Mouse (Mus musculus): ENCODE measurements around the gene Zswim8. TPM values are rescaled to one million over a fixed set of nuclear protein-coding genes. Genes with fewer than 3 reads are reported as not detected.

Zswim8 gene
- total and polyA plus RNA-seq, 3 experiments: 16.5 to 35.5 TPM; not detected in 1

- TF ChIP-seq NRF1 (IDR thresholded peaks at IDR 0.05; ENCODE audit: insufficient read depth, low read depth, low read length, poor library complexity, severe bottlenecking): 0 out of 2 replicates have a peak, but pooled peaks have one; percentile 6
- TF ChIP-seq MXI1 (IDR thresholded peaks at IDR 0.05; ENCODE audit: low read depth, low read length): no peak
- peak; percentile 72 to 95 for TF ChIP-seq POLR2A (IDR thresholded peaks at IDR 0.05; ENCODE audit: control insufficient read depth in 1 of 2, insufficient read depth in 1 of 2, low read depth in 1 of 2, low read length in 2 of 2, poor library complexity in 1 of 2)
- no peak for TF ChIP-seq USF2 (IDR thresholded peaks at IDR 0.05; ENCODE audit: borderline replicate concordance in 1 of 2, insufficient read depth in 1 of 2, low read depth in 1 of 2, low read length in 2 of 2)
- TF ChIP-seq GABPA (IDR thresholded peaks at IDR 0.05; ENCODE audit: low read depth, low read length): no peak
- peak; percentile 50; the same call in 1 of the 2 replicates for TF ChIP-seq HCFC1 (IDR thresholded peaks at IDR 0.05; ENCODE audit: low read depth, low read length)
- TF ChIP-seq JUND (IDR thresholded peaks at IDR 0.05; ENCODE audit: low read depth, low read length): no peak
- no peak for TF ChIP-seq BHLHE40 (IDR thresholded peaks at IDR 0.05; ENCODE audit: borderline replicate concordance, low read depth, low read length)
- peak; percentile 98 for TF ChIP-seq CHD1 (IDR thresholded peaks at IDR 0.05; ENCODE audit: low read depth, low read length)
- TF ChIP-seq UBTF (IDR thresholded peaks at IDR 0.05; ENCODE audit: borderline replicate concordance, insufficient read depth, low read depth, low read length): no peak; the same call in 1 of the 2 replicates
- no peak for TF ChIP-seq MAFK (IDR thresholded peaks at IDR 0.05; ENCODE audit: borderline replicate concordance, low read depth, low read length)
- peak; percentile 51; the same call in 1 of the 2 replicates for TF ChIP-seq POLR2AphosphoS2 (IDR thresholded peaks at IDR 0.05; ENCODE audit: low read length)
- no peak for TF ChIP-seq CTCF (IDR thresholded peaks at IDR 0.05 in 2 of 3, conservative IDR thresholded peaks at IDR 0.05 in 1 of 3; ENCODE audit: control insufficient read depth in 1 of 3, insufficient read depth in 1 of 3, low read depth in 2 of 3, low read length in 3 of 3, poor library complexity in 1 of 3, severe bottlenecking in 1 of 3)
- TF ChIP-seq MYB (IDR thresholded peaks at IDR 0.05; ENCODE audit: low read depth, low read length): no peak
- TF ChIP-seq ZC3H11A (IDR thresholded peaks at IDR 0.05; ENCODE audit: low read depth, low read length): no peak
- no peak for TF ChIP-seq SMC3 (IDR thresholded peaks at IDR 0.05; ENCODE audit: low read depth, low read length)
- no peak for TF ChIP-seq ZNF384 (IDR thresholded peaks at IDR 0.05; ENCODE audit: low read depth, low read length)
- peak; percentile 91 for TF ChIP-seq ZMIZ1 (IDR thresholded peaks at IDR 0.05; ENCODE audit: low read depth, low read length)
- no peak for TF ChIP-seq EP300 (IDR thresholded peaks at IDR 0.05; ENCODE audit: low read depth in 1 of 2, low read length in 2 of 2)
Observed at GRCm38 (mm10) chr14:20733952-20734774, 26.8 kb downstream of the Zswim8 start, which contains the start of gene Ndst2 (continued).

GRCm38 (mm10) chr14:20735052-20735451, 27.7 kb downstream of the Zswim8 start:
- H3K36me3 ChIP-seq (ENCODE audit: control insufficient read depth in 1 of 2, insufficient read depth in 2 of 2, low read length in 2 of 2): peaks cover 11 to 38% of the 10 kb centered on the region in 2 experiments
- no peaks in the 10 kb centered on the region for H3K27me3 ChIP-seq (ENCODE audit: control insufficient read depth in 1 of 2, insufficient read depth in 2 of 2, low read length in 2 of 2)
- peaks cover 17% of the 10 kb centered on the region for H3K79me2 ChIP-seq (ENCODE audit: control insufficient read depth, insufficient read depth, low read length, poor library complexity)
- no peak overlapping the region for H3K4me3 ChIP-seq (ENCODE audit: control insufficient read depth in 1 of 2, insufficient read depth in 1 of 2, low read depth in 2 of 2, low read length in 2 of 2)
- peak overlapping the region; percentile 18; the same call in 1 of the 2 replicates for H3K9ac ChIP-seq (ENCODE audit: control insufficient read depth, low read depth, low read length, poor library complexity, severe bottlenecking)
- no peaks in the 10 kb centered on the region for H3K9me3 ChIP-seq (replicated peaks; ENCODE audit: insufficient read depth, low read length)
- peak overlapping the region; percentile 66 for H3K27ac ChIP-seq (ENCODE audit: control insufficient read depth, low read depth, low read length)
- DNase-seq (ENCODE audit: low read depth, low spot score): no peak
- peaks cover 28 to 45% of the 10 kb centered on the region in 2 experiments for H3K4me1 ChIP-seq (ENCODE audit: control insufficient read depth in 1 of 2, insufficient read depth in 2 of 2, low read length in 2 of 2)
- TF ChIP-seq NRF1 (IDR thresholded peaks at IDR 0.05; ENCODE audit: insufficient read depth, low read depth, low read length, poor library complexity, severe bottlenecking) (no peak), TAL1 (IDR thresholded peaks at IDR 0.05; ENCODE audit: low read length) (no peak), ZC3H11A (IDR thresholded peaks at IDR 0.05; ENCODE audit: low read depth, low read length) (no peak), MAX (IDR thresholded peaks at IDR 0.05; ENCODE audit: low read length) (no peak), USF1 (IDR thresholded peaks at IDR 0.05; ENCODE audit: low read depth, low read length) (no peak), CHD2 (IDR thresholded peaks at IDR 0.05; ENCODE audit: low read length) (no peak), GATA1 (IDR thresholded peaks at IDR 0.05; ENCODE audit: low read depth, low read length) (no peak), UBTF (IDR thresholded peaks at IDR 0.05; ENCODE audit: borderline replicate concordance, insufficient read depth, low read depth, low read length) (no peak), MEF2A (IDR thresholded peaks at IDR 0.05; ENCODE audit: extremely low read depth, insufficient replicate concordance, low read depth, low read length, poor library complexity, severe bottlenecking) (no peak), MYC (IDR thresholded peaks at IDR 0.05; ENCODE audit: low read depth, low read length) (no peak), KAT2A (conservative IDR thresholded peaks at IDR 0.05; ENCODE audit: low read depth, low read length) (no peak), MXI1 (IDR thresholded peaks at IDR 0.05; ENCODE audit: low read depth, low read length) (no peak), HCFC1 (IDR thresholded peaks at IDR 0.05; ENCODE audit: low read depth, low read length) (no peak), BHLHE40 (IDR thresholded peaks at IDR 0.05; ENCODE audit: borderline replicate concordance, low read depth, low read length) (no peak), E2F4 (IDR thresholded peaks at IDR 0.05; ENCODE audit: borderline replicate concordance, low read depth, low read length) (no peak), CTCF (IDR thresholded peaks at IDR 0.05 in 2 of 3, conservative IDR thresholded peaks at IDR 0.05 in 1 of 3; ENCODE audit: control insufficient read depth in 1 of 3, insufficient read depth in 1 of 3, low read depth in 2 of 3, low read length in 3 of 3, poor library complexity in 1 of 3, severe bottlenecking in 1 of 3) (no peak), TBP (IDR thresholded peaks at IDR 0.05; ENCODE audit: low read depth, low read length) (no peak), GABPA (IDR thresholded peaks at IDR 0.05; ENCODE audit: low read depth, low read length) (no peak), ZNF384 (IDR thresholded peaks at IDR 0.05; ENCODE audit: low read depth, low read length) (no peak), EP300 (IDR thresholded peaks at IDR 0.05; ENCODE audit: low read depth in 1 of 2, low read length in 2 of 2) (no peak)

Data from MEL (cell line).